Mouse (Mus musculus) retina, postnatal 7 days (tissue): ENCODE measurements at regions not wholly inside any gene's neighbourhood (a gene's known extent, or its start where the extent isn't known, plus 50 kb on each side); places are given as distances from the start of the nearest gene placed in this dataset.
"Not testable (repeated sequence)": the region's sequence is repeated elsewhere in the genome, so short reads cannot be mapped to it uniquely, and the experiment has no call there.

Source experiments
- DNase-seq: peaks from one replicate; pipeline ENCODE4 v3.0.0-alpha.2; 2012; ENCODE audit warnings: low read depth, low spot score

- DNase-seq, result no peak
Observed at GRCm38 (mm10) chr8:42442786-42443185, 698.5 kb downstream of the Triml1 start.

DNA sequence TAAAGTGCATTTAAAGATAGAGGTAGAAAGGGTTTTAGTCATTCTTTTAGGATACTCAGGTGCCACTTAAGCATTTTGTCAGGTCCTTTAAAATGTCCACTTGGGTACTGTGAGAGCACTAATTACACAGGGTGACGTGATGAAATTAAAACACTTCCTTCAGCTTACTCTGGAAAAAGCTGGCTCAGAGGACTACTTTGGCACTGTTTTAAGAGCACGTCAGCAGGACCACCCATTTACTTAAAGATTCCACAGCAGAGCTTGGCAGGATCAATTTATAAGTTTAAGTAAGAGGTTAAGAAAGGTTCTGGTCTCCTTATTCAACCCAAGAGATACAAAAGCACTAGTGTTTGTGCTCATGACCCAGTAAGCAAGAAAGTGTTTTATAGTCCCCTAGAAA is 738.7 kb downstream of the Triml1 start:
- no peak for DNase-seq

- no peak for DNase-seq
Observed at GRCm38 (mm10) chr8:42396886-42397285, 744.4 kb downstream of the Triml1 start.

DNA sequence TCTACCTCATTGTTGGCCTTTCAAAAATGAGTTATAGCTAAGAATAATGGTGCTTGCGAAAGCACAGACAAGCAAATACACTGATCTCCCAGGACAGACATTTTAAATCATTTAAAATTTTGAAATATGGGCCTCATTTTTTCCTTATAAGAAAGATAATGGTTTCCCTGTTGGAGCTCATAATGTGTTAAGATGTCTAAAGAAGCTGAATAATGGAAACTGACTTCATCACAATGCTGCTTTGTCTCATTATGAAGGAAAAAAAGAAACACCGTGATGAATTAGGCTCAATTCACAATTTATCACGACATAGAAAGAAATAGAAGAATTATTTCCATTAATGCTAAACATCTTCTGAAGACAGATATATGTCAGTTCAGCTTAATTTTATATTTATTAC is 752.5 kb downstream of the Triml1 start:
- no peak for DNase-seq

GRCm38 (mm10) chr8:42348073-42348603 is 793.1 kb downstream of the Triml1 start:
- DNase-seq, result no peak

DNA sequence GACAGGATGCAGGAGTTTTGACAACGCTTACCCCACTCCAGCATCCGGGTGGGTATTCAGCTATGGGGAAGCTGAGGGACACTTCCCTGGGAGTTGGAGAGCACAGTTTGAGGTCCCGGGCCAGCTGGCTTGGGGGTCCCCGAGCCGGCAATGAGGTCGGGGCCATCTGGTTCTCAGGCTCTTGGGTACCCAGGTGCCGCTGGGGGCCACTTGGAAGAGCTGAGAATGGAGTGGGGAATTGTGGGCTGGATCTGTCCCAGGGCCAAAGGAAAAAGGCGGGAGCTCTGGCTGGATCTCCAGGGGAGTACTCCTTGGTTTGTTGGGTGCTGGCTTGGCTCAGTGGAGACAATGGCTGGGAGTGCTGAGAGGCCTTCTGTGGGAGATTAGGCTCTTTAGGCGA is 806.6 kb downstream of the Triml1 start:
- no peak for DNase-seq

DNA sequence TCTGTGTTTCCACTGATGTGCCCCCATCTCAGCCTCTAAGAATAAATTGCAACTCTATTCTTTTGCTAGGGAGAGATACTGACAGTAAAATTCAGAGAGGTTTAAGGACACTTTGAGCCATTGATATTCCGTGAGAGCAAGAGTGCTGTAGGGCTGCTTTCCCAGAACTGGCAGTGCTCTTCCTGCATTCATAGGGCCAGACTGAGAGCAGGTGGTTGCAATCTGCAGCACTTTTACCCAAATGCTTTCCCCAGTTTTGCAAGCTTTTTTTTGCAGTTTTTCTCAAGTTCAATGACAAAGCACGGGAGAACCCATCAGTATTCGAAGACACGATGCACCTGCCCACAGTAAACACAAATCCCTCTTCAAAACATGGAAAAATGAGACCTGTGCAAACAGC is 816.6 kb downstream of the Triml1 start:
- no peak for DNase-seq

- no peak for DNase-seq
Observed at GRCm38 (mm10) chr8:42322862-42323261, 818.4 kb downstream of the Triml1 start.

DNA sequence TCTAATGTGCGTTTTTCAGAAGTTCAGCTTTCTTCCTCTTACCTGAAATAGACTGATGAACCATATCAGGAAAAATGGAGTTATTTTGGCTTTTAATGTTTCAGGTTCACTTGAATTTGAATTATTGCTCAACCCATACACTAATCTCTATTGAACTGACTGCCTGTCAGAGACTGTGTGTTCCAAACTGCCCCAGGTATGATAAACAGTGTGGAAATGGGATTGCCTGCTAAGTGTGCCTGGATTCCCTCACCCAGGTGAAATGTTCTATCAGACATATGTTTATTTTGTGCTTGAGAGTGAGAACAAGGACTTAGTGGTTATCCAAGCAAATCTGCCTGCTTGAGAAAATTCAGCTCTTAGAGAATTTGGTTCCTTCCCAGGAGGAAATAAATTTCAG is 830.2 kb downstream of the Triml1 start:
- no peak for DNase-seq

GRCm38 (mm10) chr8:42291392-42291791 is 849.9 kb downstream of the Triml1 start:
- no peak for DNase-seq

DNA sequence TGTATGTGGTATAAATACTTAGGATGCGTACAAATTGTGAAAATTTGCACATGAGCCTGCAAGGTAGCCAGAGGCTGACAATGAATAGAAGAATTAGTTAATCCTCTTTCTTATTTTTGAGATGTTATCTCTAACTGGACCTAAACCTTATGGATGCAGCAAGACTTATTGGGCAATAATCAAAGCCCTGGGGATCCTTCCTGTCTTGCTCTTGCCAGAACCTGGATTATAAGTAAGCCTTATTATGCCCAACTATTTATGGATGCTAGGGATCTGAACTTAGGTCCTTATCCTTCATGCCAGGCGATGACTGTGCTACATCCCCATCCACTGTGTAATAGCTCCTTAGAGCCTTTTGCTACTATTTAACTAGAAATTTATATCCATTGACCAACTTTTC is 859.3 kb downstream of the Triml1 start:
- no peak for DNase-seq

DNA sequence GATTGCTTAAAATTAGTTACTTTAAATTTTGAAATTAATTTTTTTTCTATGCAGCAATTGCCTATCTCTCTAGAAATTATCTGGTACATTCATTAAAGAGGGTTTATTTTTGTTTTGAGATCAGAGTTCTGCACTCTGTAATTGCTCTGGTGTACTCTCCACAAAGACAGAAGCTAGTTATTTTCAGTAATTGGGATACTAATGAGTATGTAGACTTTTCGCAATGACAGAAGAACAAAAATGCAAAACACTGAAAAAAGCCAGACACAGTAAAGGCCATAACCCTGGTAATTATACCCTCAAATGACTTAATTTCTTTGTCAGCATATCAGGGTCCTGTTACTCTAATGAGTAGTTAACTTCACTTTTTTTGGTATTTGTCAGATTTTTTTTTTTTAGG is 836.5 kb upstream of the Frg1 start:
- DNase-seq, result no peak

- not testable (repeated sequence) for DNase-seq
Observed at GRCm38 (mm10) chr8:42242321-42242720, 825.4 kb upstream of the Frg1 start.

- DNase-seq, result no peak
Observed at GRCm38 (mm10) chr8:42219857-42220600, 803.2 kb upstream of the Frg1 start.

DNA sequence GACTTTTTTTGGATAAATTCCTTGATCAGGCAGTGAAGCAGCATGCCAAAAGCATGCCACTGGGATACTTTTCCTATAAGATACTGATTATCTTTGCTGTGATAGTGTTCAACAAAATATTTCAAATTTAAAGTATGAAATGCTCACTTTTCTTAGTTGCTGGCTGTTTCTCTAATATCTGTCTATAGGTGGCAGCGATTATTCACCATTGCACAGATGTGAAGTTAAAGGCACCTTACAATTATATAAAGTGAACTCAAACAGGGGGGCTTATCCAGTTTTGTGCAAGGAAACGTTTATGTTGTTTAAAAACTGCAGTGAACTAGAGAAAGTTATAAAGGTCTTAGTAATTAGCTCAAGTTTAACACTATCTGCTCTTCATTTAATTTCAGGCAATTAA is 794.1 kb upstream of the Frg1 start:
- no peak for DNase-seq

- DNase-seq, result no peak
Observed at GRCm38 (mm10) chr8:42209989-42210388, 793.1 kb upstream of the Frg1 start.

DNA sequence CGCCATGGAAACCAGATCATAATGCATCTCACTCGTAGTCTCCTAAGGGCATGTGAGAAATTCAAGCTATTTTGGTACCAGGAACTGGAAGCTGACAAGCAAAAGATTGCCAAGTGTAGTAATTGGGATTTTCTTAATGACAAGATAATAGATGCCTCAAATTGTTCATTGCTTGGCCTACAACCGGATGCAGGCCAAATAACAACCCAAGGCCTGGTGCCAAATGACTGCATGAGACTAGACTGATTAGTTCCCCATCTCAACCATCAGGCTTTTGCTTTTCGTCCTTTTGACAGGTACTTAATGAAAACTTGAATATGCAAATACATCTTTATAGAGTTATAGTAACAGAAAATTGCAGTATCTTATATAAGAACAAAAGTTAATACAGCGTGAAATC is 780.4 kb upstream of the Frg1 start:
- DNase-seq, result peak; percentile 3

GRCm38 (mm10) chr8:42193902-42194550 is 777.2 kb upstream of the Frg1 start:
- no peak for DNase-seq

DNA sequence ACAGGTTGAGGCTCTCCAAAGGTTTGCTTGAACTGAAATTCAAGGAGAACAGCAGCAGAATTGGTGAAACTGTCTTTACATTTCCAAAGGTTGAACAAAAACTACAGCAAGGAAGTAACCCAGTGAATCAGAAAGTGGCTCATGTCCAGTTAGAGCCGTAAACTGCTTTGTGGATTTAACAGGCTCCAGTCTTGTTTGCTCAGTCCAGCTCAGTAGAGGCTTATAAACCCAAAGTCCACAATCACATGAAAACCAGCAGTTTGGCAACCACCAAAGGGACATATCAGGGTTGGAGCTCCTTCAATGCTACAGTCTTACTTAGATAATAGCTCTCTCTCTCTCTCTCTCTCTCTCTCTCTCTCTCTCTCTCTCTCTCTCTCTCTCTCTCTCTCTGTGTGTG is 770.2 kb upstream of the Frg1 start:
- no peak for DNase-seq

DNA sequence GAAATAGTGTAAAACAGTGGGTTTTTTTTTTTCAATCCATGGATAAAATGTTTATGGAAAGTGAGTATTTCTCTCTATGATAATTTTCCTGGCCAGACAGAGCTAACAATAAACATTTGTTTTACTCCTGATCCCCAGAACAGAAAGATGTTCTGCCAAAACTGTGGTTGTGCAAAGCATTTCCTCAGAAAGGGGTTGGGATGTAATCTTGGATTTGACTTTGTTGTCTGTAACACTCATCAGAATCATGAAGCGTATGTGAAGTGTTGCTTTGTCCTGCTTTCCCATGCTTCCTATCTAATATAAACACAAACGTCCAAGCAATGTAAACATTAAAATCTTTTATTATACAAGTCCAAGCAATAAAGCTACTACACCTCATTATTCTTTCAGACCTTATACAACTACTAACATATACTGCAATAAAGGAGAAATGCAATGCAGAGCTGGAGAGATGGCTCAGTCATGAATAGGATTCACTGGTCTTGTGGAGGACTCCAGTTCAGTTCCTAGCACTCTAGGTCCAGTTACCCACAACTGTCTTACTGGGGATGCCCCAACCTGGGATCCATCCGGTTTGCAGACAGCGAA is 766.5 kb upstream of the Frg1 start:
- no peak for DNase-seq

- DNase-seq, result no peak
Observed at GRCm38 (mm10) chr8:42162441-42162840, 745.6 kb upstream of the Frg1 start.

DNA sequence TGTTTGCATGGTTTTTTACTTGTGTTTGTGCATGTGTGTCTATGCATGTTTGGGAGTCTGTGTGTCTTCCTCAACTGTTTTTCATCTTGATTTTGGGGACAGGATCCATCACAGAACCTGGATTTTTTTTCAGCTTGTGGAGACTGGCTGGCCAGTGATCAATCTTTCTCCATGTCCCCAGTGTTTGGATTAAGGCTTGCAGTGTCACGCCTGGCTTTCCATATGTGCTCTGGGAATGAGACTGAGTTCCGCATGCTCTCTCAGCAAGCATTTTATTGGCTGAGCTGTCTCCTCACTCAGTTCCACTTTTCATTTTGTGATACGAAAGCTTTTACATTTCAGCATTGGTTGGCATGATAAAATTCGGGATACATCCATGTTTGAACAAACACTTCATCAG is 740.1 kb upstream of the Frg1 start:
- no peak for DNase-seq

DNA sequence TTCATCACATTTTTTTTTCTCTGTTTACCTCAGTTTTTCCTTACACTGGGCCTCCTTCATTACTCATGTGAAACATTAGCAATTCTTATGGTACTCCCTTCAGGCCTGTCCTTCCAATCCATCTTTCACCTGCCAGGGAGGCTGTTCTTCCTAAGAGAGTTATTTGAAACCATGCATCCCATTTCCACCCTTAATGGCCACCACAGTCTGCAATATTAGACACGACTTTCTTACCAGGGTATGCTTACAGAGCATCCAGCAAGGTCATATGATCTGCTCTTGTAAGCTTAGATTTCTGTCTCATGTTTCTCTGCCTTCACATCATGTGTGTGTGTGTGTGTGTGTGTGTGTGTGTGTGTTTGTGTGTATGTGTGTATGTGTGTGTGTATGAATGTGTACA is 739.7 kb upstream of the Frg1 start:
- DNase-seq, result no peak
